Mouse (Mus musculus) forebrain, embryonic 16.5 days (tissue): ENCODE results near the gene Krt77. TPM values are rescaled to one million over a fixed set of nuclear protein-coding genes. Genes with fewer than 3 reads are reported as not detected.

Experiments
- ATAC-seq: fragments of 200-750 bp; cut with Nextera tagmentation; 2 replicates; pipeline ENCODE4 v1.8.0; 2017; ENCODE audit warnings: mild to moderate bottlenecking, moderate library complexity
- H3K27ac ChIP-seq: fragments of 300-500 bp; sonication (generic); 2 replicates; pipeline ENCODE4 v1.5.1; 2014; ENCODE audit warnings: low read length, control low read depth
- H3K27me3 ChIP-seq: fragments of 300-500 bp; sonication (generic); replicated peaks from 2 replicates; pipeline ENCODE4 v1.6.1; 2014; ENCODE audit warnings: low read length; ENCODE audit not compliant: control insufficient read depth, insufficient read depth
- H3K36me3 ChIP-seq: fragments of 300-500 bp; sonication (generic); 2 replicates; pipeline ENCODE4 v1.6.1; 2014; ENCODE audit not compliant: control insufficient read depth, insufficient read depth
- H3K4me1 ChIP-seq: fragments of 300-500 bp; sonication (generic); replicated peaks from 2 replicates; pipeline ENCODE4 v1.6.1; 2014; ENCODE audit warnings: low read length; ENCODE audit not compliant: control insufficient read depth, insufficient read depth
- H3K4me2 ChIP-seq: fragments of 300-500 bp; sonication (generic); 2 replicates; pipeline ENCODE4 v1.6.1; 2014; ENCODE audit warnings: mild to moderate bottlenecking, low read length, control low read depth
- H3K4me3 ChIP-seq: fragments of 300-500 bp; sonication (generic); replicated peaks from 2 replicates; pipeline ENCODE4 v1.5.1; 2014; ENCODE audit warnings: mild to moderate bottlenecking, low read length, control low read depth
- H3K9ac ChIP-seq: fragments of 300-500 bp; sonication (generic); replicated peaks from 2 replicates; pipeline ENCODE4 v1.6.1; 2014; ENCODE audit warnings: low read depth, low read length, control low read depth
- H3K9me3 ChIP-seq: fragments of 300-500 bp; sonication (generic); 2 replicates; pipeline ENCODE4 v1.6.1; 2016; ENCODE audit warnings: low read length; ENCODE audit not compliant: control insufficient read depth
- WGBS: fragments of 180-500 bp; shearing (Covaris S2); extraction: QIAGEN DNeasy Blood & Tissue Kit; methylation state at CpG from one replicate; pipeline ENCODE4 v1.1.7; 2014; 5-methylcytosine and 5-hydroxymethylcytosine counted together
- polyA plus RNA-seq: library from polyadenylated mRNA; unstranded; fragments of >200 nt; fragmentation: Nextera tagmentation; extraction: Ambion mirVana; gene quantifications from 2 replicates; pipeline ENCODE4 v1.2.1, GENCODE M21; 2015

Krt77 gene
- polyA plus RNA-seq = 0.49 and 0.94 TPM in 2 replicates

DNA sequence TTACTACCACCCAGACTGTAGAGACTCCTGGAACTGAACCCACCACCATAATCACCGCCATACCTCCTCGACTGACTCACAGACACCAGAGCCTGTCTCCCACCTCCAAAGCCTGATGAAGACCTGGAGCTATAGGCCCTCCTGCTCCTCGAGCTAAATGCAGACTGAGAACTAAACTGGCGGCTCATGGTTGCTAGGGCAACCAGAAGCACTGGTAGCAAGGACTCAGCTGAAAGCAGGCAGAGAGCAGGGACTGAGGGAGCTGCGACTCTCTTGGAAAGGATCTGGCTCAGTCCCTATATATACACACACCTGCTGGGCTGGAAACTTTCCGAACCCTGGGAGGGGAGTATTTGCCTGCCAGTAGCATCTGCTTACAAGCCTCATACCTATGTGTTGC is at the start of gene Krt77:
Krt77 (minus strand) TSS at position 275 of the 400 bp plus-strand sequence.
- H3K4me1 ChIP-seq = peaks cover 5% of the 10 kb centered on the region; the same call in 1 of the 2 replicates

DNA sequence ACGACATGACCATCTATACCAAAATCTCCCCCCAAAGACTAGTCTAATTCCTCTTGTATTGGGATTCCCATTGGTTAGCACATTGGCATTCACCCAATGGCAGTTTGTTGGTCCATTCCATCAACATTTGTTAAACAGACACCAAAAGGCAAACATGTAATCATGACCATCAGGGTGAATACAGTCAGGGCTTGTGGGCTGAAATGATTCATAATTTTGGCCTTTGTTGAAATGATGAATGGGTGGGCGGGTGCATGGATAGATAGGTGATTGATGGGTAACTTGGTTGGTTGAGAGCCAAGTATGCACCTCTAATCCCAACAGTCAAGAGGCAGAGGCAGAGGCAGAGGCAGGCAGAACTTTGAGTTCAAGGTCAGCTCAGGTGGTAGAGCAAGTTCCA is 46.6 kb upstream of the Krt77 start:
- H3K27ac ChIP-seq = no peak overlapping the region
- WGBS = 79% methylated on average over 2 of the region's 2 CpGs
- no peaks in the 10 kb centered on the region for H3K27me3 ChIP-seq
- H3K9ac ChIP-seq = no peak overlapping the region
- no peak overlapping the region for H3K4me3 ChIP-seq
- no peaks in the 10 kb centered on the region for H3K4me1 ChIP-seq
- H3K9me3 ChIP-seq = no peaks in the 10 kb centered on the region
- H3K4me2 ChIP-seq = no peak overlapping the region
- ATAC-seq = no peak
- no peaks in the 10 kb centered on the region for H3K36me3 ChIP-seq

More for the DNA sequence above, at the start of gene Krt77:
- Histone ChIP-seq H3K27me3 (no peaks in the 10 kb centered on the region), H3K4me2 (no peak within 1 kb of the TSS), H3K27ac (no peak within 1 kb of the TSS), H3K9ac (no peak within 1 kb of the TSS), H3K9me3 (no peaks in the 10 kb centered on the region), H3K36me3 (no peaks in the 10 kb centered on the region), H3K4me3 (no peak within 1 kb of the TSS)
- ATAC-seq = peak; percentile 89
- WGBS = 23% methylated on average over 6 of the region's 6 CpGs

DNA sequence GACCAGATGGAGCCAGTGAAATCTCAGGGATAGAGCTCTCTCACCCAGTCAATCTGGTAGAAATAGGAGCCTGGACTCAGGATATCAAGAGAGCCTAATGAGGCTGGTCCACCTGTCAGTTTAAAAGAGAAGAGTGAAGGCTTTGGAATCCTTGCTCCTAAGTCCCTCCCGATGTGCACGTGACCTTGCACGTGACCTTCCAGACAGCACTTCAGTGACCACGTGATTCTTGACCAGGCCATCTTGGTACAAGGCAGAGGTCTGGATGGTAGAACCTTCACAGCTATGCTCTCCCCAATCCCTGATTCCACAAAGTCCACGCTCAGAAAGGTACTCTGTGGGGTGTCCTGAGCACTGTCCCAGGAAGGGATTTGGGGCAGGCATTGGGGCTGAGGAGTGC is 35.3 kb upstream of the Krt77 start:
- Histone ChIP-seq H3K9ac (no peak overlapping the region), H3K4me3 (no peak overlapping the region), H3K27ac (no peak overlapping the region), H3K4me1 (no peaks in the 10 kb centered on the region), H3K9me3 (no peaks in the 10 kb centered on the region), H3K27me3 (no peaks in the 10 kb centered on the region), H3K4me2 (no peak overlapping the region), H3K36me3 (no peaks in the 10 kb centered on the region)
- ATAC-seq = no peak
- 82% methylated on average over 5 of the region's 5 CpGs for WGBS

DNA sequence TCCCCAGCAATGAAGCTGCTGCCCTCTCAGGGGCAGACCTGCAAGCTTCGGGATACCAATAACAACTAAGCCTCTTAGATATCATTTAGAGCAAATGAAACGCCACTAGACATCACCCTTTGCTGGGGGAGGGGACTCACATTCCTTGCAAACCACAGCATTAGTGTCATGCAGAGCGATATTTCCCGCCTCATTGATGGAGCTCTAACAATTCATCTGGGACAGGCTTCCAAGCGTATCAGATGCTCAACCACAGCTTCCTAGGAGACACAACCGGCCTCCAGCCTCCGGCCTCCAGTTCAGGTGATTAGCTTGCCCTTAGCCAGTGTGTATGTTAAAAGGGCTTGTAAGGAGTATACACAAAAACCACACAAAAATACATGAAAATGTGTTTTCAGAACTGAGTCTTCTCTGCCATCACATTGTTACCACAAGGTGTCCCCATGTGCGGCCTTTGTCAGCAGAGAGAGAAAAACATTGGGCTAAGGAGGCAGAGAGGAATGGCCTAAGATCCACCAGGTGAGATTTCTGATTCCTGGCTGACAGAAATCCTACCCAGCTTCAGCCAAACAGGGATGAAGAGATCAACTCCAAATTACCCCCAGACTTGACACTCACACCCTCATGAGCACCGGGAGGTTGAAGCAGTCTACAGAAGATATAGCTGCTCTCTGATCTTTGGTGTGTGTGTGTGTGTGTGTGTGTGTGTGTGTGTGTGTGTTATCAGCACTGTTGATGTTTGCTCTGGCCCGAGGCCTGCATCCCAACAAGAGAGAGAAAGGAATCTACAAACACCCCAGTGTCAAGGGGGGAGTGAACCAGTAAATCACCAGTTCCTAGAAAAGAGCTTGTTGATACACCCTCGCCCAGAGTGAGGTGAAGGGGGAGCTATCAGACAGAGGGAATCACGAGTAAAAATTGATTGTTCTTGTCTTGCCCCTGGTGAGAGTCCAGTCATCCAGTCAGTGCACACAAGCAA is 33.0 kb upstream of the Krt77 start:
- H3K4me2 ChIP-seq = no peak overlapping the region
- H3K4me3 ChIP-seq = no peak overlapping the region
- no peaks in the 10 kb centered on the region for H3K27me3 ChIP-seq
- WGBS = 67% methylated on average over 12 of the region's 12 CpGs
- H3K27ac ChIP-seq = no peak overlapping the region
- H3K4me1 ChIP-seq = no peaks in the 10 kb centered on the region
- H3K9me3 ChIP-seq = no peaks in the 10 kb centered on the region
- no peak for ATAC-seq
- H3K9ac ChIP-seq = no peak overlapping the region
- H3K36me3 ChIP-seq = no peaks in the 10 kb centered on the region

DNA sequence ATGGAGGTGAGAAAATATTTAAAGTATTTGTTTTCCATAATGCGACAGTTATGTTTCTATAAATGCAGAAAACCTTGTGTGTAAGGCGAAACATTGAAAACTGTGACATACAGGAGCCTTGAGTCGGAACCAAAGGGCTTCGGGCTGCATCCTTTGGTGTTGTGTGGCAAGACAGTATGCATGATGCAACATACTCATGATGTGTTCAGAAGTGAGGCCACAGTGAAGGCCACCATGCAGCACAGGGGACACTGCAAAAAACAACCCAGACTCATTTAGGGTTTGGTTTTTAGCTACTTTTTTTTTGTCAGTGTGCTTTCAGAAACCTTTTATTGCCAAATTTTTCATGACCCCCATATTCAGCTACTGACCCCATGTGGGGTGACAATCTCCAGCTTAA is 25.7 kb upstream of the Krt77 start:
- WGBS = 92% methylated on average over 4 of the region's 4 CpGs
- Histone ChIP-seq H3K36me3 (no peaks in the 10 kb centered on the region), H3K9ac (no peak overlapping the region), H3K4me1 (no peaks in the 10 kb centered on the region), H3K4me2 (no peak overlapping the region), H3K27ac (no peak overlapping the region), H3K9me3 (no peaks in the 10 kb centered on the region), H3K4me3 (no peak overlapping the region), H3K27me3 (no peaks in the 10 kb centered on the region)
- no peak for ATAC-seq

DNA sequence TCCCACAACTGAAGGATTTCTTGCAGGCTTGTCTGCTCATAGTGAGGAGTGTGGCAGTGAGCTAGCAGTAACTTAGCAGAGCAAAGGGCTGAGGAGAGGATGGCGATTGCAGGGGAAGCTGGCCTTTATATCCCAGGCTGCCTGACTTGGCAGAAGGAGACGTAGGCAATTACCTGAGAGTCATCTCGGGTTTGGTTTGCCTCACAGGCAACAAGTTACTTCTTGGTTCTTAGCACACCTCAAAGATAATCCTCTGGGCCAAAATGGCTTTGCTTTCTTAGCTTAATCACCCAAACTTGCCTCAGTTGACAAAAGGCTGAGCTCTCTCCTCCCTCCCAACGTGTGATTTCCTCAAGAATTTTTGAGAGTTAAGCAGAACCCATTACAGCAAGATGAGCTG is 23.3 kb upstream of the Krt77 start, which contains the start of gene Krt76:
Krt76 (minus strand) TSS at position 101 of the 400 bp plus-strand sequence.
- Histone ChIP-seq H3K9ac (no peak within 1 kb of the TSS), H3K9me3 (no peaks in the 10 kb centered on the region), H3K36me3 (no peaks in the 10 kb centered on the region), H3K4me2 (no peak within 1 kb of the TSS), H3K4me1 (no peaks in the 10 kb centered on the region), H3K27ac (no peak within 1 kb of the TSS), H3K27me3 (no peaks in the 10 kb centered on the region), H3K4me3 (no peak within 1 kb of the TSS)
- ATAC-seq = no peak
- 53% methylated on average over 4 of the region's 4 CpGs for WGBS

DNA sequence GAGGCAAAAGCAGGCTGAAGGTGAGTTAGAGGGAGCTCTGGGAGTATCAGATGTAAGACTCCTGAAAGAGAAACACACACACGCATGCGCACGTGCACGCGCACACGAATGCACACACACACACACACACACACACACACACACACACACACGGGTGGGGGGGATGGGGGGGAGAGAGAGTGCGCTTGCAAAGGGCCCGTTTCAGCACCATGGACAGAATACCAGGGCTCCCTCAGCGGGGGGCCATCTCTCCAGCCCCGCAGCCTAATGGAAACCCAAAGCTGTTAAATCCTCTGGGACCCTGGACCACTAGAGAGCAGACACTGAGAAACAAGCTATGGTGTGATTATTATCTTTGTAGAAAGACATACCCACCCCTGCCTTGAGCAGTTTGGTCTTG is 10.3 kb upstream of the Krt77 start:
- no peaks in the 10 kb centered on the region for H3K4me1 ChIP-seq
- H3K36me3 ChIP-seq = no peaks in the 10 kb centered on the region
- no peaks in the 10 kb centered on the region for H3K9me3 ChIP-seq
- no peaks in the 10 kb centered on the region for H3K27me3 ChIP-seq
- no peak overlapping the region for H3K9ac ChIP-seq
- no peak overlapping the region for H3K4me3 ChIP-seq
- 21% methylated on average over 11 of the region's 11 CpGs for WGBS
- ATAC-seq = no peak
- H3K4me2 ChIP-seq = no peak overlapping the region
- H3K27ac ChIP-seq = no peak overlapping the region

DNA sequence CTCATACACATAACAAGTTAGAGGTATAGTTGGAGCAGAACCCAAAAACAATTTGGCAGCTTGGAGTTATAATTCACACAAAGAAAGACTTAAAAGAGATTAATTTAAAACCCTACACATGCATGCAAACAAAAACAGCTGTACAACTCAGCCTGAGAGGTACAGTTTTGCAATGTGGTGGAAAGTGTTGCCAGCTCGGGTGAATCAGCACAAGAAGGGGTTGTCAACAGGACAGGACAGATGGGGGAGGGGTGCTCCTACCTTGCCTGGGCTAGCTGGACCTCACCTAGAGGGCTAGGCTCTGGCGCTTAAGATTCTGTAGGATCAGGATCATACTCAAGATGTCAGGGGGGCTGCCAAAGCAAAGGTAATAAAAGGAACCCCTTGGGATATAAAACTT is 8.5 kb upstream of the Krt77 start:
- Histone ChIP-seq H3K4me3 (no peak overlapping the region), H3K9ac (no peak overlapping the region), H3K27me3 (no peaks in the 10 kb centered on the region), H3K4me2 (no peak overlapping the region), H3K4me1 (no peaks in the 10 kb centered on the region), H3K9me3 (no peaks in the 10 kb centered on the region), H3K36me3 (no peaks in the 10 kb centered on the region), H3K27ac (no peak overlapping the region)
- ATAC-seq = no peak
- 59% methylated on average over 2 of the region's 2 CpGs for WGBS

DNA sequence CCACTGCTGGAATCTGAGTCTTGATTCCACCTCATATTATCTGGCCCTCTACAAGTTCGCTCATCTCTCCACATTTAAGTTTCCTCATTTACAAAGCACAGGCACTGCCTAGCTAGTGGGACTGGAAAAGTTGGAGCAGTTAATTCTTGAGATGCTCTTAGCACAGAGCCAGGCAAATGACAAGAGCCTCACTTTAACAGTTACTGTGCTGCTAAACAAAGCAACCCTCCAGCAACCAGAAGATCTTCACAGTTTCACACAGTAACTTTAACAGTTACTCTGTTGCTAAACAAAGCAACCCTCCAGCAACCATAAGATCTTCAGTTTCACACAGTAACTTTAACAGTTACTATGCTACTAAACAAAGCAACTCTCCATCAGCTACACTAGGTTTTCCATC is 4.9 kb upstream of the Krt77 start:
- 80% methylated on average over 1 of the region's 1 CpGs for WGBS
- Histone ChIP-seq H3K9ac (no peak overlapping the region), H3K36me3 (no peaks in the 10 kb centered on the region), H3K27me3 (no peaks in the 10 kb centered on the region), H3K4me1 (peaks cover 3% of the 10 kb centered on the region; the same call in 1 of the 2 replicates), H3K27ac (no peak overlapping the region), H3K4me3 (no peak overlapping the region), H3K4me2 (no peak overlapping the region), H3K9me3 (no peaks in the 10 kb centered on the region)
- no peak for ATAC-seq
